Mouse (Mus musculus): ENCODE results near the gene Tmem127. TPM values are rescaled to one million over a fixed set of nuclear protein-coding genes. Genes with fewer than 3 reads are reported as not detected.
"Not testable (repeated sequence)": the region's sequence is repeated elsewhere in the genome, so short reads cannot be mapped to it uniquely, and the experiment has no call there.

Gene Tmem127
- total and polyA plus RNA-seq, 3 experiments = 24.8 to 45.6 (median 27.4) TPM

GRCm38 (mm10) chr2:127269491-127270299, 22.0 kb downstream of the Tmem127 start, which contains the start of gene Stard7:
Gene Stard7, plus strand, starts transcription at chr2:127270218.
- Histone ChIP-seq H3K79me2 (replicated peaks; ENCODE audit: control insufficient read depth, insufficient read depth, low read length) (peaks cover 3% of the 10 kb centered on the region), H3K4me1 (ENCODE audit: control insufficient read depth, insufficient read depth, low read length) (peaks cover 3% of the 10 kb centered on the region), H3K27me3 (ENCODE audit: control insufficient read depth, insufficient read depth, low read length) (no peaks in the 10 kb centered on the region), H3K36me3 (ENCODE audit: control insufficient read depth, insufficient read depth, low read length) (peaks cover 7% of the 10 kb centered on the region), H3K9ac (ENCODE audit: low read depth, low read length) (peak within 1 kb of the TSS; percentile 87), H3K4me3 (peak within 1 kb of the TSS; percentile 79), H3K27ac (peak within 1 kb of the TSS; percentile 99)
- intact Hi-C loops (cut with DNase I) = loop anchor here (1.0 to 2.0 kb wide), 2 partner anchors 17 to 21 kb away; no protein-coding TSS in a partner anchor
- TF ChIP-seq EP300 (IDR thresholded peaks at IDR 0.05; ENCODE audit: insufficient read depth, low read depth, low read length) (peak; percentile 19; the same call in 1 of the 2 replicates), POLR2A (IDR thresholded peaks at IDR 0.05; ENCODE audit: insufficient read depth, low read depth, low read length) (peak; percentile 86), CTCF (IDR thresholded peaks at IDR 0.05) (peak; percentile 62)
- peak; percentile 94 to 98 for DNase-seq
- WGBS = under 1% methylated on average over 49 of the region's 49 CpGs

- peak; percentile 92 to 95 for DNase-seq
- peak overlapping the region; percentile 79 for H3K4me3 ChIP-seq
- H3K27ac ChIP-seq = peak overlapping the region; percentile 99
- H3K27me3 ChIP-seq (ENCODE audit: control insufficient read depth, insufficient read depth, low read length) = no peaks in the 10 kb centered on the region
- H3K36me3 ChIP-seq (ENCODE audit: control insufficient read depth, insufficient read depth, low read length) = peaks cover 10% of the 10 kb centered on the region
- TF ChIP-seq EP300 (IDR thresholded peaks at IDR 0.05; ENCODE audit: insufficient read depth, low read depth, low read length) (no peak), POLR2A (IDR thresholded peaks at IDR 0.05; ENCODE audit: insufficient read depth, low read depth, low read length) (peak; percentile 55; the same call in 1 of the 2 replicates), CTCF (IDR thresholded peaks at IDR 0.05) (no peak)
- peaks cover 6% of the 10 kb centered on the region for H3K4me1 ChIP-seq (ENCODE audit: control insufficient read depth, insufficient read depth, low read length)
- under 1% methylated on average over 74 of the region's 75 CpGs for WGBS
- H3K79me2 ChIP-seq (replicated peaks; ENCODE audit: control insufficient read depth, insufficient read depth, low read length) = peaks cover 5% of the 10 kb centered on the region
- peak overlapping the region; percentile 79 for H3K9ac ChIP-seq (ENCODE audit: low read depth, low read length)
- intact Hi-C loops (cut with DNase I) = loop anchor here (1.0 kb wide), 1 partner anchor 22 kb away; no protein-coding TSS in a partner anchor
Measured at GRCm38 (mm10) chr2:127270300-127271041, 22.8 kb downstream of the Tmem127 start.

- intact Hi-C loops (cut with DNase I) = no loop called here
- Histone ChIP-seq H3K4me1 (ENCODE audit: control insufficient read depth, insufficient read depth, low read length) (peaks cover 6% of the 10 kb centered on the region), H3K79me2 (replicated peaks; ENCODE audit: control insufficient read depth, insufficient read depth, low read length) (peaks cover 5% of the 10 kb centered on the region), H3K27ac (peak overlapping the region; percentile 99), H3K9ac (ENCODE audit: low read depth, low read length) (peak overlapping the region; percentile 79), H3K27me3 (ENCODE audit: control insufficient read depth, insufficient read depth, low read length) (no peaks in the 10 kb centered on the region), H3K36me3 (ENCODE audit: control insufficient read depth, insufficient read depth, low read length) (peaks cover 10% of the 10 kb centered on the region), H3K4me3 (peak overlapping the region; percentile 79)
- DNase-seq = no peak
- WGBS = 3% methylated on average over 8 of the region's 8 CpGs
- no peak for TF ChIP-seq CTCF (IDR thresholded peaks at IDR 0.05)
- TF ChIP-seq POLR2A (IDR thresholded peaks at IDR 0.05; ENCODE audit: insufficient read depth, low read depth, low read length) = no peak
- no peak for TF ChIP-seq EP300 (IDR thresholded peaks at IDR 0.05; ENCODE audit: insufficient read depth, low read depth, low read length)
Measured at GRCm38 (mm10) chr2:127271042-127271515, 23.4 kb downstream of the Tmem127 start.

GRCm38 (mm10) chr2:127272049-127272448, 24.3 kb downstream of the Tmem127 start:
- H3K27me3 ChIP-seq (ENCODE audit: control insufficient read depth, insufficient read depth, low read length); H3K79me2 ChIP-seq (replicated peaks; ENCODE audit: control insufficient read depth, insufficient read depth, low read length); H3K27ac ChIP-seq; intact Hi-C loops (cut with DNase I); DNase-seq; H3K4me3 ChIP-seq; H3K4me1 ChIP-seq (ENCODE audit: control insufficient read depth, insufficient read depth, low read length); H3K9ac ChIP-seq (ENCODE audit: low read depth, low read length): not testable (repeated sequence)
- 74% methylated on average over 4 of the region's 4 CpGs for WGBS
- peaks cover 13% of the 10 kb centered on the region for H3K36me3 ChIP-seq (ENCODE audit: control insufficient read depth, insufficient read depth, low read length)

- 87% methylated on average over 3 of the region's 3 CpGs for WGBS
- no peak overlapping the region for H3K9ac ChIP-seq (ENCODE audit: low read depth, low read length)
- H3K4me1 ChIP-seq (ENCODE audit: control insufficient read depth, insufficient read depth, low read length) = peaks cover 6% of the 10 kb centered on the region
- H3K4me3 ChIP-seq = no peak overlapping the region
- no peak overlapping the region for H3K27ac ChIP-seq
- intact Hi-C loops (cut with DNase I) = no loop called here
- no peak for DNase-seq
- TF ChIP-seq CTCF (IDR thresholded peaks at IDR 0.05) = no peak
- TF ChIP-seq EP300 (IDR thresholded peaks at IDR 0.05; ENCODE audit: insufficient read depth, low read depth, low read length) = no peak
- TF ChIP-seq POLR2A (IDR thresholded peaks at IDR 0.05; ENCODE audit: insufficient read depth, low read depth, low read length) = no peak
- H3K79me2 ChIP-seq (replicated peaks; ENCODE audit: control insufficient read depth, insufficient read depth, low read length) = peaks cover 5% of the 10 kb centered on the region
- H3K27me3 ChIP-seq (ENCODE audit: control insufficient read depth, insufficient read depth, low read length) = no peaks in the 10 kb centered on the region
- peaks cover 13% of the 10 kb centered on the region for H3K36me3 ChIP-seq (ENCODE audit: control insufficient read depth, insufficient read depth, low read length)
Measured at GRCm38 (mm10) chr2:127272806-127273205, 25.1 kb downstream of the Tmem127 start.

Data from heart, adult 2 months (tissue).